Mouse (Mus musculus) cortical plate, adult 2 months (tissue): ENCODE data around the gene Spata31d1a. TPM values are rescaled to one million over a fixed set of nuclear protein-coding genes. Genes with fewer than 3 reads are reported as not detected.

ENCODE experiments used
- H3K27ac ChIP-seq: fragments of 200-500 bp; 2 replicates; pipeline ENCODE4 v1.5.1; 2012; ENCODE audit warnings: low read length, control low read depth, inconsistent platforms; ENCODE audit not compliant: insufficient read depth
- H3K4me1 ChIP-seq: fragments of 200-500 bp; 2 replicates; pipeline ENCODE4 v1.6.1; 2011; ENCODE audit warnings: low read length; ENCODE audit not compliant: control insufficient read depth, insufficient read depth
- H3K4me3 ChIP-seq: fragments of 200-500 bp; 2 replicates; pipeline ENCODE4 v1.5.1; 2011; ENCODE audit warnings: mild to moderate bottlenecking, low read length, control low read depth; ENCODE audit not compliant: insufficient read depth
- CTCF ChIP-seq: fragments of 200-500 bp; IDR thresholded peaks from 2 replicates; pipeline ENCODE4 v1.5.1; 2011; ENCODE audit warnings: mild to moderate bottlenecking, control low read depth, low read length; ENCODE audit not compliant: insufficient read depth; ENCODE audit errors: extremely low read depth
- POLR2A ChIP-seq: fragments of 200-500 bp; IDR thresholded peaks from 2 replicates; pipeline ENCODE4 v1.6.1; 2011; ENCODE audit warnings: mild to moderate bottlenecking, low read length, control low read depth; ENCODE audit not compliant: insufficient read depth; ENCODE audit errors: extremely low read depth
- polyA plus RNA-seq: library from polyadenylated mRNA; depleted of rRNA; stranded (reverse); fragments of >200 nt; gene quantifications from 2 replicates; pipeline ENCODE4 v1.2.3, GENCODE M21; 2012; rRNA removed

Gene Spata31d1a
- 0.10 TPM in 1 of 2 replicates, not detected in the other for polyA plus RNA-seq

- TF ChIP-seq CTCF (no peak), POLR2A (no peak)
- no peaks in the 10 kb centered on the region for H3K4me1 ChIP-seq
- H3K27ac ChIP-seq, result no peak within 1 kb of the TSS
- H3K4me3 ChIP-seq, result no peak within 1 kb of the TSS
Observed at GRCm38 (mm10) chr13:59710230-59710629, at the start of gene Spata31d1a. Spata31d1a (minus strand) TSS chr13:59710330.

GRCm38 (mm10) chr13:59756906-59757305, 46.8 kb upstream of the Spata31d1a start:
- TF ChIP-seq POLR2A, result no peak
- TF ChIP-seq CTCF, result no peak
- Histone ChIP-seq H3K27ac (no peak overlapping the region), H3K4me1 (no peaks in the 10 kb centered on the region; the same call in 1 of the 2 replicates), H3K4me3 (no peak overlapping the region)

GRCm38 (mm10) chr13:59750310-59750709, 40.2 kb upstream of the Spata31d1a start:
- Histone ChIP-seq H3K4me3 (no peak overlapping the region), H3K27ac (no peak overlapping the region), H3K4me1 (peaks cover 4% of the 10 kb centered on the region)
- TF ChIP-seq CTCF (no peak), POLR2A (no peak)

GRCm38 (mm10) chr13:59746711-59747110, 36.6 kb upstream of the Spata31d1a start, which contains the start of gene 1700014D04Rik:
1700014D04Rik (minus strand) TSS chr13:59746752.
- Histone ChIP-seq H3K27ac (peak within 1 kb of the TSS; percentile 4; the same call in 1 of the 2 replicates), H3K4me1 (peaks cover 5% of the 10 kb centered on the region), H3K4me3 (no peak within 1 kb of the TSS)
- no peak for TF ChIP-seq POLR2A
- TF ChIP-seq CTCF, result no peak

- TF ChIP-seq CTCF (no peak), POLR2A (no peak)
- Histone ChIP-seq H3K4me3 (no peak overlapping the region), H3K4me1 (peaks cover 5% of the 10 kb centered on the region), H3K27ac (no peak overlapping the region)
Observed at GRCm38 (mm10) chr13:59746164-59746563, 36.0 kb upstream of the Spata31d1a start.

GRCm38 (mm10) chr13:59745462-59745861, 35.3 kb upstream of the Spata31d1a start:
- no peak overlapping the region for H3K27ac ChIP-seq
- H3K4me3 ChIP-seq, result no peak overlapping the region
- H3K4me1 ChIP-seq, result peaks cover 5% of the 10 kb centered on the region
- no peak for TF ChIP-seq CTCF
- TF ChIP-seq POLR2A, result no peak

GRCm38 (mm10) chr13:59741697-59742096, 31.6 kb upstream of the Spata31d1a start:
- no peak for TF ChIP-seq POLR2A
- TF ChIP-seq CTCF, result no peak
- Histone ChIP-seq H3K4me3 (no peak overlapping the region), H3K27ac (no peak overlapping the region), H3K4me1 (peaks cover 1% of the 10 kb centered on the region; the same call in 1 of the 2 replicates)

GRCm38 (mm10) chr13:59741096-59741495, 31.0 kb upstream of the Spata31d1a start:
- peaks cover 1% of the 10 kb centered on the region; the same call in 1 of the 2 replicates for H3K4me1 ChIP-seq
- H3K27ac ChIP-seq, result no peak overlapping the region
- TF ChIP-seq POLR2A (no peak), CTCF (no peak)
- H3K4me3 ChIP-seq, result no peak overlapping the region

GRCm38 (mm10) chr13:59739397-59739796, 29.3 kb upstream of the Spata31d1a start:
- Histone ChIP-seq H3K4me1 (no peaks in the 10 kb centered on the region), H3K4me3 (no peak overlapping the region), H3K27ac (no peak overlapping the region)
- no peak for TF ChIP-seq CTCF
- no peak for TF ChIP-seq POLR2A

- no peaks in the 10 kb centered on the region for H3K4me1 ChIP-seq
- no peak overlapping the region for H3K27ac ChIP-seq
- no peak for TF ChIP-seq CTCF
- TF ChIP-seq POLR2A, result no peak
- no peak overlapping the region for H3K4me3 ChIP-seq
Observed at GRCm38 (mm10) chr13:59738455-59738854, 28.3 kb upstream of the Spata31d1a start.
